Mouse (Mus musculus) brain, adult 2 months (tissue): ENCODE data around the gene Olfr1008.
"Not testable (repeated sequence)": the region's sequence is repeated elsewhere in the genome, so short reads cannot be mapped to it uniquely, and the experiment has no call there.

ENCODE experiments used
- DNase-seq: peaks from one replicate; pipeline ENCODE4 v3.0.0; 2011; ENCODE audit warnings: low read depth, low spot score

The Olfr1008 gene

GRCm38 (mm10) chr2:85689131-85689530 lies at the start of gene Olfr1008:
Gene Olfr1008 (plus strand): TSS chr2:85689431.
- no peak for DNase-seq

GRCm38 (mm10) chr2:85650604-85651003 lies 38.6 kb upstream of the Olfr1008 start, which contains the start of gene Olfr1002:
Gene Olfr1002 (minus strand): TSS chr2:85650704.
- no peak for DNase-seq

- DNase-seq = not testable (repeated sequence)
Observed at GRCm38 (mm10) chr2:85664355-85664754, 24.9 kb upstream of the Olfr1008 start, which contains the start of gene Olfr154. Gene Olfr154 (minus strand): TSS chr2:85664455.

- no peak for DNase-seq
Observed at GRCm38 (mm10) chr2:85678667-85679066, 10.6 kb upstream of the Olfr1008 start, which contains the start of gene Olfr1006. Gene Olfr1006 (minus strand): TSS chr2:85678767.

- not testable (repeated sequence) for DNase-seq
Observed at GRCm38 (mm10) chr2:85710680-85711079, 21.4 kb downstream of the Olfr1008 start.

GRCm38 (mm10) chr2:85711159-85711558 lies 21.9 kb downstream of the Olfr1008 start:
- no peak for DNase-seq

- no peak for DNase-seq
Observed at GRCm38 (mm10) chr2:85715119-85715518, 25.9 kb downstream of the Olfr1008 start, which contains the start of gene Olfr1009. Gene Olfr1009 (plus strand): TSS chr2:85715419.

GRCm38 (mm10) chr2:85725793-85726192 lies 36.6 kb downstream of the Olfr1008 start:
- peak; percentile 35 for DNase-seq
